Mouse (Mus musculus) layer of hippocampus, adult 18-20 months (tissue): ENCODE data around the gene Uevld. TPM values are rescaled to one million over a fixed set of nuclear protein-coding genes. Genes with fewer than 3 reads are reported as not detected.
"Not testable (repeated sequence)": the region's sequence is repeated elsewhere in the genome, so short reads cannot be mapped to it uniquely, and the experiment has no call there.

Experiments used
- DNase-seq, 2 experiments: peaks; one replicate each; pipeline ENCODE4 v3.0.0; 2022; ENCODE audit warnings: low spot score in 2 of 2
- long read RNA-seq: library from polyadenylated mRNA; stranded (forward); transcript quantifications from one replicate; pipeline ENCODE4 v2.0.0, GENCODE M21; 2021
- total RNA-seq, 2 experiments: library from RNA; stranded (reverse); gene quantifications; 2 replicates each; pipeline ENCODE4 v1.2.3; 2021

Gene Uevld
- total RNA-seq, result 10 to 100 TPM; 14.3 to 16.4 TPM
- long read RNA-seq, full-length matches to known transcripts, result 12 of 14 reads
- long read RNA-seq, partial matches to known transcripts, result 0 of 14 reads
- long read RNA-seq, other reads (novel, unspliced or antisense), result 2 of 14 reads

- DNase-seq, result peak; percentile 85 to 95
Observed at GRCm38 (mm10) chr7:46957831-46958691, at the start of gene Uevld. Uevld (minus strand) TSS chr7:46958527.

GRCm38 (mm10) chr7:47007818-47008167 lies 49.5 kb upstream of the Uevld start:
- no peak for DNase-seq

- no peak for DNase-seq
Observed at GRCm38 (mm10) chr7:47007109-47007780, 48.9 kb upstream of the Uevld start.

- no peak for DNase-seq
Observed at GRCm38 (mm10) chr7:47003411-47004115, 45.2 kb upstream of the Uevld start.

- DNase-seq, result no peak
Observed at GRCm38 (mm10) chr7:47001900-47002275, 43.6 kb upstream of the Uevld start.

- no peak for DNase-seq
Observed at GRCm38 (mm10) chr7:47001125-47001899, 43.0 kb upstream of the Uevld start.

GRCm38 (mm10) chr7:47000644-47000983 lies 42.3 kb upstream of the Uevld start:
- peak; percentile 44 to 58 for DNase-seq

- no peak for DNase-seq
Observed at GRCm38 (mm10) chr7:46999983-47000643, 41.8 kb upstream of the Uevld start.

GRCm38 (mm10) chr7:46998942-46999341 lies 40.6 kb upstream of the Uevld start:
- DNase-seq, result no peak

GRCm38 (mm10) chr7:46997644-46998395 lies 39.5 kb upstream of the Uevld start:
- DNase-seq, result no peak

GRCm38 (mm10) chr7:46997008-46997407 lies 38.7 kb upstream of the Uevld start:
- no peak for DNase-seq

- DNase-seq, result no peak
Observed at GRCm38 (mm10) chr7:46995558-46995957, 37.2 kb upstream of the Uevld start.

- DNase-seq, result no peak
Observed at GRCm38 (mm10) chr7:46993079-46993478, 34.8 kb upstream of the Uevld start.

GRCm38 (mm10) chr7:46989387-46989786 lies 31.1 kb upstream of the Uevld start:
- not testable (repeated sequence) for DNase-seq

GRCm38 (mm10) chr7:46987073-46987472 lies 28.7 kb upstream of the Uevld start:
- DNase-seq, result no peak

- DNase-seq, result no peak
Observed at GRCm38 (mm10) chr7:46986646-46987045, 28.3 kb upstream of the Uevld start.

GRCm38 (mm10) chr7:46985718-46986505 lies 27.6 kb upstream of the Uevld start:
- DNase-seq, result no peak

- DNase-seq, result no peak
Observed at GRCm38 (mm10) chr7:46983280-46983679, 25.0 kb upstream of the Uevld start, which contains the start of gene Gm9999. Gm9999 (plus strand) TSS chr7:46983580.

- no peak for DNase-seq
Observed at GRCm38 (mm10) chr7:46975456-46975855, 17.1 kb upstream of the Uevld start.
